Mouse (Mus musculus) T-helper 17 cell (primary cell): ENCODE data around the gene Gm26657.

ENCODE experiments used
- in situ Hi-C, 2 experiments: fragments of 300-600 bp; cut with MboI, MseI; formaldehyde crosslinking; loops; 1 replicate in 1 of 2; 2 replicates in 1 of 2; pipeline ENCODE4 v1.15.1; 2025; ENCODE audit warnings: high pct_unique_total_duplicates in 2 of 2

Gene Gm26657

DNA sequence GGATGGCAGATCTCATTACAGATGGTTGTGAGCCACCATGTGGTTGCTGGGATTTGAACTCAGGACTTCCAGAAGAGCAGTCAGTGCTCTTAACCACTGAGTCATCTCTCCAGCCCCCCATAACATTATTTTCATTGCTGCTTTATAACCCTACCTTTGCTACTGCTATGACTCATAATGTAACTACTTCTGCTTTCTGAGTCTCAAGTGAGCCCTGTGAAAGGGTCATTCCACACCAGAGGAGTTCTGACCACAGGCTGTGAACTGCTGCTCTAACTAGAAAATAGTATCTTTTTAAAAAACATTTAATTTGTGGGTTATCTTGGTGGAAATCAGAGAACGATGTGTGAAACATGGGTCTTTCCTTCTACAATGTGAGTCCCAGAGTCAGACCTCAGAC, 17.8 kb downstream of the Gm26657 start:
- in situ Hi-C loops: no loop called here

DNA sequence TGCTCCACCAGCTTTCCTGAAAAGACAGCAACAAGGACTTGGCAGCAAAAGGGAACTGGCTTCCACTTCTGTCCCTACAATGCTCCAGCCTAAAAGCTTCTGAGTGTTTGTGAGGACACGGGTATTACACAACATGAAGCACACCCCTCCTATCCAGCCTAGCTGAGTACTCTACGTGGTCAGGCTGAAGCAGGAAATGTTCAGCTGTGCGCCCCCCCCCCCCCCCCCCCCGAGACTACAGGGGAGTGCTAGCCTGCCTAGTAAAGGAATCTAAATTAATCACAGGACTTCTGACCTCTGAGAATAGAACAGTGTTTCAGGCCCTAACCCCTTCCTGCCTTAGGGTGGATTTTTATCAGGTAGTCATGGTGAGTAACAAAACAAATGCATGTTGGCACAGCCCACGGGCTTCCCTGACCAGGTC, 28.0 kb downstream of the Gm26657 start:
- in situ Hi-C loops: no loop called here

DNA sequence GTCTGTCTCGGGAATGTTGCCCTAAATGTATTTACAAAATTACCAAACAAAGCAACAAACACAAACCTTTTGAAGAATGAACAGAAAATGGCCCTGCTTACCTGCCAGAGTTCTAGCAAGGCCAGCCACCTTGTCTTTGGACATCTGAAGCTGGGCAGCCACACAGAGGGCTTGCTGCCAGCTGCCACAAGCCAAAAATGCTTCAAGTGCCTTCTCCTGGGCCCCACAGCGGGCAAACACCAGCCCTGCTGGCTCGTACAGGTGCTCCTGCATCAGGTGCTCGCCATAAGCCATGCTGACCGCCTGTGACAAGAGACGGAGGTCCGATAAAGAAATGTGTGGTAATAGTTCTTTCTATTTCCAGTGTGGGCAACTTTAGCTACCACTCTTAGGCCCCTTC, 29.0 kb downstream of the Gm26657 start:
- in situ Hi-C loops: no loop called here

DNA sequence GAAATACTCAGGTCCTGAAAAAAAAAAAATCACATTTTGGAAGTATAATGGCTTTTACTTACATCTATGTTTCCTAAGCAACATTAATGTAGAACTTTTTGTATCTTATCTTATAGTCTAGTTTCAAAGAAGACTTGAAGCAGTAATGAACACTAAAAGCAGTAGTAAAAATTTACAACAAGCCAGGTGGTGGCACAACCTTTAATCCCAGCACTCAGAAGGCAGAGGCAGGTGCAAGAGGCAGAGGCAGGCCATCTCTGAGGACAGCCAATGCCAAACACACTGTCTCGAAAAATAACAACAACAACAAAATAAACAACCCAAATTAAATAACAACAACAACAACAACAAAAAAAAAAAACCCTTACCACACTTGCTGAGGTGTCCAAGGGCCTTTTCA, 31.2 kb downstream of the Gm26657 start:
- in situ Hi-C loops: no loop called here
